Mouse (Mus musculus): ENCODE measurements around the gene Lcmt1. TPM values are rescaled to one million over a fixed set of nuclear protein-coding genes. Genes with fewer than 3 reads are reported as not detected.

Lcmt1 gene
- polyA plus RNA-seq, 1 experiment from 2014 or later: 63.5 TPM

DNA sequence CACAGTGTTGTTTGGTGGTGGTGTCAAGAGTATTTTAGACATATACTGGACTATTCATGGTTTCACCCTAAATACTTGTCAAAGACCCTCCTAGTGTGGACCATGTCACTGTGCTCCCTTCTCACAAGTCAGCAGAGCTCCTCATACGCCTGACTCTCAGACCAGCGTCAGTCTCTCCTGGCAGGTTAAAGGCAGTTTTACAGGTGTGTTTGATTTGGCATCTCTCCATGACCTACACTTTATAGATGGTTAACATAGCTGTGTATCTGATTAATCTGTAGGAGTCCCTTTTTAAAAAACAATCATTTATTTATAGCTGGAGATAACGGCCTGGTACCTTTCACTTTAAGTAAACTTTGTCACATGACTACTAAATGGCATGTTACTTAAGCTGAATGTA is 52.4 kb downstream of the Lcmt1 start:
- WGBS: 95% methylated on average over 3 of the region's 3 CpGs
- no peak for DNase-seq (ENCODE audit: low spot score)
- no peaks in the 10 kb centered on the region for H3K9me3 ChIP-seq (ENCODE audit: control insufficient read depth, low read length)
- no peak for ATAC-seq (ENCODE audit: insufficient read depth, low FRiP score, low TSS enrichment)
- no peaks in the 10 kb centered on the region; the same call in none of the 2 replicates for H3K36me3 ChIP-seq (ENCODE audit: control insufficient read depth, insufficient read depth, low read length)
- H3K4me3 ChIP-seq (ENCODE audit: low read depth, low read length): no peak overlapping the region
- no peak overlapping the region for H3K4me2 ChIP-seq (ENCODE audit: low read depth)
- no peaks in the 10 kb centered on the region for H3K27me3 ChIP-seq (ENCODE audit: control insufficient read depth, insufficient read depth, low read length)
- H3K27ac ChIP-seq (ENCODE audit: low read depth, low read length): no peak overlapping the region
- no peaks in the 10 kb centered on the region for H3K4me1 ChIP-seq (ENCODE audit: control insufficient read depth, insufficient read depth, low read length)
- no peak overlapping the region for H3K9ac ChIP-seq (ENCODE audit: low read length)

DNA sequence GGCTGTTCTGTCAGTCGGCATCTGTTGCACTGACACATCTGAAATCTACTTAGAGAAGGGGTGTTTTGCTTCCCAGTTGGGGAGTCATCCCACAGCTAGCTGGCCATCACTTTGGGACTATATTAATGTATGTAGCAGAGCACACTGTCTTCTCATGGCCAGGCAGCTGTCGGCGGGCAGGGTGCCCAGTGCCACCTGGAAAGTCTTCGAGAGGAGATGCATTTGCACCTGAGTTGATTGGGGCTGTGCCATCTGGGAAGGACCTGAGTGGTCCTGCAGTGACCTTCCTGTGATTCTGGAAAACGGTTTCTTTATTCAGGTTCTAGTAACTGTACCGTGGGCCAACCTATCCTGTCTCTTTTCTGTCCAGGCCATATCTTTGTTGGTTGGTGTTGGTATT is 54.7 kb downstream of the Lcmt1 start:
- Histone ChIP-seq H3K4me3 (ENCODE audit: low read depth, low read length) (no peak overlapping the region), H3K9ac (ENCODE audit: low read length) (no peak overlapping the region), H3K4me2 (ENCODE audit: low read depth) (no peak overlapping the region), H3K4me1 (ENCODE audit: control insufficient read depth, insufficient read depth, low read length) (no peaks in the 10 kb centered on the region), H3K27ac (ENCODE audit: low read depth, low read length) (no peak overlapping the region), H3K36me3 (ENCODE audit: control insufficient read depth, insufficient read depth, low read length) (no peaks in the 10 kb centered on the region; the same call in none of the 2 replicates), H3K27me3 (ENCODE audit: control insufficient read depth, insufficient read depth, low read length) (no peaks in the 10 kb centered on the region), H3K9me3 (ENCODE audit: control insufficient read depth, low read length) (no peaks in the 10 kb centered on the region)
- ATAC-seq (ENCODE audit: insufficient read depth, low FRiP score, low TSS enrichment) (no peak), DNase-seq (ENCODE audit: low spot score) (no peak)
- 95% methylated on average over 6 of the region's 6 CpGs for WGBS

DNA sequence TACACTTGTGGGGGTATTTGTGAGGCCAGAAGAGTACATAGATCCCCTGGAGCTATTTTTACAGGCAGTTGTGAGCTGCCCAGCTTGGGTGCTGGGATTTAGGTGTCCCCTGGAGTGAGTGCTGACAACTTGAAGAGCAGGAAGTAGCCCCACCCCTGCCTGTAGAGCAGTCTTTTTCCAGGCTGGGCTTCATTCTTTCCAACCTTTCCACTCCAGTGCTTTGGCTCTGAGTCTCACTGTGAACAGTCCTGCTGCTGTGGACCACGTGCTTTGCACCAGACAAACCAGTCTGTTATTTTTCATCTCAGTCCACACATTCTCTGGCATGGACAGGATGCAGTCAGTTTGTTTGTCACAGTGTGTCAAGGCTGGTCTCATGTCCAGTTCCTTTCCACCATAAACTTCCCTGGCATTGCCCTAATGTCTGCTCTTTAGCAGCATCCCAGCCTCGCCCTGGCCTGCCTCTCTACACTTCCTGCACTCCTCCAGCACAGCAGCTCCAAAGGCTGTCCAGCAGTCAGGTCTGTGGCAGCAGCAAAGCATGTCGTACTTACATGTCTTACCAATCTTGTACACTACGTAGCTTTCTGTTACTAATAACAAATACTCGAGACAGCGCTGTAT is 55.7 kb downstream of the Lcmt1 start:
- no peaks in the 10 kb centered on the region; the same call in none of the 2 replicates for H3K36me3 ChIP-seq (ENCODE audit: control insufficient read depth, insufficient read depth, low read length)
- no peak for ATAC-seq (ENCODE audit: insufficient read depth, low FRiP score, low TSS enrichment)
- 89% methylated on average over 6 of the region's 6 CpGs for WGBS

DNA sequence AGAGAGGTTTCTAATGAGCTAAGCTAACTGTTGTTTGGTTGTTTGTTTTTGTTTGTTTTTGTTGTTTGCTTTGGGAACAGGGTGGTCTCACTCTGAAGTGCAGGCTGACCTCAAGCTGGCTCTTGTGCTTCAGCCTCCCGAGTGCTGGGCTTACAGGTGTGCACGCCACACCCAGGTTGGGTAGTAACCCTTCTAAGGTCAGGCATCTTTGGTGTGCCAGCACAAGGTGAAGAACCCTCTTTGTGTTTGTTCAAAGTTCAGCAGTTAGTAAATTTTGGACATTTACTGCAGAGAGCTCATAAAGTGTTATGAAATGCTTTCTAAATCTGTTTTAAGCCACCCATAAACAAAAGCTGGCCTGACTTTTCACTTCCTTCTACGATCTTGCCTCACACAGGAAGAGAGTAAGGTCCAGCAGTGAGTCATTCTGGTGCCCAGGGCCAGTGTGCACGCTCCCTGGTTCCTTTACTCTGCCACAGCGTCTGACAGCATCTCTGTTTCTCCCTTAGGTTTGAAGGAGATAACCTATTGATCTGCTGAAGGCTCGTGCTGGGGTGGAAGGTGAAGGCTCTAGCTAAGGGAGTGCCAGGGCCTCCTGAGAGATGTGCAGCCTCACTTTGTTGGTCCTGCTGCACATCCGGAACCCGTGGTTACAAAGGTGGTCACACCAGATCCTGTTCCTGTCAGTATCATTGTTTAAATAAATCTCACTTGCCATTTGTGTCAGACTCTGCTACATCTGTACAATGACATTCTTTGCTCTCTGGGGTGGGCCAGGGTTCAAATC is 60.2 kb downstream of the Lcmt1 start:
- H3K36me3 ChIP-seq (ENCODE audit: control insufficient read depth, insufficient read depth, low read length): no peaks in the 10 kb centered on the region
- H3K4me2 ChIP-seq (ENCODE audit: low read depth): no peak overlapping the region
- no peak overlapping the region for H3K9ac ChIP-seq (ENCODE audit: low read length)
- no peaks in the 10 kb centered on the region for H3K4me1 ChIP-seq (ENCODE audit: control insufficient read depth, insufficient read depth, low read length)
- H3K4me3 ChIP-seq (ENCODE audit: low read depth, low read length): no peak overlapping the region
- H3K9me3 ChIP-seq (ENCODE audit: control insufficient read depth, low read length): no peaks in the 10 kb centered on the region
- no peak for ATAC-seq (ENCODE audit: insufficient read depth, low FRiP score, low TSS enrichment)
- DNase-seq (ENCODE audit: low spot score): no peak
- no peak overlapping the region for H3K27ac ChIP-seq (ENCODE audit: low read depth, low read length)
- WGBS: 87% methylated on average over 8 of the region's 8 CpGs
- H3K27me3 ChIP-seq (ENCODE audit: control insufficient read depth, insufficient read depth, low read length): no peaks in the 10 kb centered on the region

More for the DNA sequence above, 55.7 kb downstream of the Lcmt1 start:
- no peak overlapping the region for H3K27ac ChIP-seq (ENCODE audit: low read depth, low read length)
- H3K9me3 ChIP-seq (ENCODE audit: control insufficient read depth, low read length): no peaks in the 10 kb centered on the region
- H3K4me3 ChIP-seq (ENCODE audit: low read depth, low read length): no peak overlapping the region
- no peaks in the 10 kb centered on the region for H3K27me3 ChIP-seq (ENCODE audit: control insufficient read depth, insufficient read depth, low read length)
- no peaks in the 10 kb centered on the region for H3K4me1 ChIP-seq (ENCODE audit: control insufficient read depth, insufficient read depth, low read length)
- no peak overlapping the region for H3K9ac ChIP-seq (ENCODE audit: low read length)
- H3K4me2 ChIP-seq (ENCODE audit: low read depth): no peak overlapping the region
- no peak for DNase-seq (ENCODE audit: low spot score)

DNA sequence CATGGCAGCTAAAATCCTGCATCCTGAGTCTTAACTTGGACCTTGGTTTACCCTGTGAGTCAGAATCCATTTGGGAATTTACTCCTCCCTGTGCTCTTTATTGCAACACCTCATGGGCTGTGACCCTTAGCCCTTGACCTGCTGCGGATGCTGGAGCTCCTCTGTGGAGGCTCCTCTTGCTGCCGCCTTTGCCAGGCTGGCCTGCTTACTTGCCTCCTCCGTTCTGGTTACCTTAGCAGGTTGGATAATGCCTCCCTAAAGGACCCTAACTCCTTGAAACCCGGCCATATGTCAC is 60.8 kb downstream of the Lcmt1 start:
- 82% methylated on average over 4 of the region's 4 CpGs for WGBS
- Histone ChIP-seq H3K9ac (ENCODE audit: low read length) (no peak overlapping the region), H3K27ac (ENCODE audit: low read depth, low read length) (no peak overlapping the region), H3K9me3 (ENCODE audit: control insufficient read depth, low read length) (no peaks in the 10 kb centered on the region), H3K4me3 (ENCODE audit: low read depth, low read length) (no peak overlapping the region), H3K36me3 (ENCODE audit: control insufficient read depth, insufficient read depth, low read length) (no peaks in the 10 kb centered on the region), H3K27me3 (ENCODE audit: control insufficient read depth, insufficient read depth, low read length) (no peaks in the 10 kb centered on the region), H3K4me2 (ENCODE audit: low read depth) (no peak overlapping the region), H3K4me1 (ENCODE audit: control insufficient read depth, insufficient read depth, low read length) (no peaks in the 10 kb centered on the region)
- ATAC-seq (ENCODE audit: insufficient read depth, low FRiP score, low TSS enrichment) (no peak), DNase-seq (ENCODE audit: low spot score) (no peak)

DNA sequence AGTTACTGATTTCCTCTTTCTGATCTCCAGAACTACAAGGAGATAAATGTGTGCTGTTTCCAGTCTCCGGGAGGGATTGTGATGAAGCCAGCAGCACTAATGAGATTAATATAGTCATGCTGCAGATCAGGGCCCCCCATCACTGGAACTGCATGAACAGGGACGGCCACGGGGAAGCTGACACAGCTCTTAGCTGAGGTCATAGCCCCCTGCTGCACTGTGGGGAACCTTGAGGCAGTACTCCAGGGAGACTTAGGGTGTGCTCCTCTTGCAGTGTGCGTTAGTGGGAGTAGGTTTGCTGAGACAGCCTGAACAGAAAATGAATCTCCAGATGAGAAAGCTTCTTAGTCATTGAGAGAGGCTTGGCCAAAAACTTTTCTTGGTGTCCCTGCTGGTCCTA is 61.6 kb downstream of the Lcmt1 start:
- DNase-seq (ENCODE audit: low spot score) (no peak), ATAC-seq (ENCODE audit: insufficient read depth, low FRiP score, low TSS enrichment) (no peak)
- H3K9ac ChIP-seq (ENCODE audit: low read length): no peak overlapping the region
- WGBS: 79% methylated on average over 4 of the region's 4 CpGs
- H3K36me3 ChIP-seq (ENCODE audit: control insufficient read depth, insufficient read depth, low read length): no peaks in the 10 kb centered on the region
- H3K4me3 ChIP-seq (ENCODE audit: low read depth, low read length): no peak overlapping the region
- no peak overlapping the region for H3K27ac ChIP-seq (ENCODE audit: low read depth, low read length)
- H3K9me3 ChIP-seq (ENCODE audit: control insufficient read depth, low read length): no peaks in the 10 kb centered on the region
- no peaks in the 10 kb centered on the region for H3K4me1 ChIP-seq (ENCODE audit: control insufficient read depth, insufficient read depth, low read length)
- no peaks in the 10 kb centered on the region for H3K27me3 ChIP-seq (ENCODE audit: control insufficient read depth, insufficient read depth, low read length)
- H3K4me2 ChIP-seq (ENCODE audit: low read depth): no peak overlapping the region

DNA sequence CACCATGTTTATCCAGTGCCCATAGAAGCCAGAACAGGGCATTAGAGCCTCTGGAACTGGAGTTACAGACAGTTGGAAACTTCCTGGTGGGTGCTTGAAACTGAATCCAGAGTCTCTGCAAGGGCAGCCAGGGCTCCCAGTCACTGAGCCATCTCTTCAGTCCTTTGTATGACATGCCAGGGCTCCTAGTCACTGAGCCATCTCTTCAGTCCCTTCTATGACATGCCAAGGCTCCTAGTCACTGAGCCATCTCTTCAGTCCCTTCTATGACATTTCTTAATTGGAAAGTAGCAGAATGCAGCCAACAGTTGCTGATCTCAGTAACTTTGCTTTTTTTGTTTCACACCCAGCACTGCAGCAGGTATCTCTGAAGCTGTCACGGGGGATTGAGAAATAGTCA is 72.5 kb downstream of the Lcmt1 start:
- H3K9me3 ChIP-seq (ENCODE audit: control insufficient read depth, low read length): no peaks in the 10 kb centered on the region
- no peak for ATAC-seq (ENCODE audit: insufficient read depth, low FRiP score, low TSS enrichment)
- WGBS: 78% methylated on average over 1 of the region's 1 CpGs

DNA sequence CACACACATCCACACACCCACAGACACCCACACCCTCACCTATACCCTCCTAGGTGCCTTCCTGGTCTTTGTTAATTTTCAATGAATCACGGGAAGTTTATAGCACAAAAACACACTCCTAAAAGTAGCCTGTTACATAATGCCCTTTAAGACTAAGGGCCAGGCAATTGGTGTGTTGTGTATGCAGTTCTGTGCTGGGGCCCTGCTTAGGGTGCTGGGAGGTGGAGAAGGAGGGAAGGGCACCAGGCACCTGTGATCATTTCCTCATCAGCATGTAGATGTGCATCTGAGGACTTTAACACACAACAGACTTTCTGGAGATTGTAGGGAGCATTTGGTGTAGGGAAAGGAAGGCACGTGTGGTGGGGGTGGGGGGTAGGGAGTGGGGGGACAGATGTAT is 79.2 kb downstream of the Lcmt1 start:
- Histone ChIP-seq H3K36me3 (ENCODE audit: control insufficient read depth, insufficient read depth, low read length) (no peaks in the 10 kb centered on the region), H3K27me3 (ENCODE audit: control insufficient read depth, insufficient read depth, low read length) (no peaks in the 10 kb centered on the region), H3K4me2 (ENCODE audit: low read depth) (no peak overlapping the region), H3K27ac (ENCODE audit: low read depth, low read length) (no peak overlapping the region), H3K4me1 (ENCODE audit: control insufficient read depth, insufficient read depth, low read length) (no peaks in the 10 kb centered on the region), H3K9ac (ENCODE audit: low read length) (no peak overlapping the region), H3K4me3 (ENCODE audit: low read depth, low read length) (no peak overlapping the region), H3K9me3 (ENCODE audit: control insufficient read depth, low read length) (no peaks in the 10 kb centered on the region)
- ATAC-seq (ENCODE audit: insufficient read depth, low FRiP score, low TSS enrichment) (no peak), DNase-seq (ENCODE audit: low spot score) (no peak)
- WGBS: 91% methylated on average over 2 of the region's 2 CpGs

More for the DNA sequence above, 72.5 kb downstream of the Lcmt1 start:
- Histone ChIP-seq H3K36me3 (ENCODE audit: control insufficient read depth, insufficient read depth, low read length) (no peaks in the 10 kb centered on the region), H3K4me1 (ENCODE audit: control insufficient read depth, insufficient read depth, low read length) (no peaks in the 10 kb centered on the region), H3K4me2 (ENCODE audit: low read depth) (no peak overlapping the region), H3K4me3 (ENCODE audit: low read depth, low read length) (no peak overlapping the region), H3K27me3 (ENCODE audit: control insufficient read depth, insufficient read depth, low read length) (no peaks in the 10 kb centered on the region), H3K9ac (ENCODE audit: low read length) (no peak overlapping the region), H3K27ac (ENCODE audit: low read depth, low read length) (no peak overlapping the region)
- DNase-seq (ENCODE audit: low spot score): no peak

DNA sequence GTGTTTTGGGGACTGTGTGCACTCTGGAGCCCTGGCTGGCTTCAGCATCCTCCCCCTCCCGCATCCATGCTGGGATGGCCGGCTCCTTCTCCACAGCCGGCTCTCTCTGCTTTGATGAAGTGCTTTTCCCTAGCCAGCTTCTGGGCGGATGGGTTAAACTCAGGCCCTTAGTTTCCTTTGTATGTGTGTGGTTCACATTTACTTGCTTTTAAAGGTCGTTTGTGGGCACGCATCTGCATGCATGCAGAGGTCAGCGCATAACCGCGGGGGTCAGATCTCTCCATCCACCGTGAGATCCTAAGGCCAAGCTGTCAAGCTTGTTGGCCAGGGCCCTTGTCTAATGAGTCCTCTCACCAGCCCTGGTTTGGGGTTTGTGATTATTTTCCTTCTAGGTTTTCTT is 80.1 kb downstream of the Lcmt1 start:
- no peak overlapping the region for H3K27ac ChIP-seq (ENCODE audit: low read depth, low read length)
- no peak for ATAC-seq (ENCODE audit: insufficient read depth, low FRiP score, low TSS enrichment)
- H3K4me2 ChIP-seq (ENCODE audit: low read depth): no peak overlapping the region
- H3K9ac ChIP-seq (ENCODE audit: low read length): no peak overlapping the region
- no peaks in the 10 kb centered on the region for H3K27me3 ChIP-seq (ENCODE audit: control insufficient read depth, insufficient read depth, low read length)
- H3K9me3 ChIP-seq (ENCODE audit: control insufficient read depth, low read length): no peaks in the 10 kb centered on the region
- WGBS: 67% methylated on average over 10 of the region's 10 CpGs
- H3K36me3 ChIP-seq (ENCODE audit: control insufficient read depth, insufficient read depth, low read length): no peaks in the 10 kb centered on the region
- H3K4me3 ChIP-seq (ENCODE audit: low read depth, low read length): no peak overlapping the region
- H3K4me1 ChIP-seq (ENCODE audit: control insufficient read depth, insufficient read depth, low read length): no peaks in the 10 kb centered on the region
- DNase-seq (ENCODE audit: low spot score): no peak

Measured in neural tube, embryonic 11.5 days (tissue).